Mouse (Mus musculus) heart, postnatal 36 days (tissue): Measurements from ENCODE around the gene Dnajc22. TPM values are rescaled to one million over a fixed set of nuclear protein-coding genes. Genes with fewer than 3 reads are reported as not detected.

Experiments
- DNase-seq, 2 experiments: peaks; one replicate each; pipeline ENCODE4 v3.0.0; 2021 to 2022
- intact Hi-C: fragments of 180-260 bp; cut with DNase I; formaldehyde crosslinking; loops from one replicate; pipeline ENCODE4 v1.15.1; 2025
- total RNA-seq, 2 experiments: library from RNA; stranded (reverse); gene quantifications; 2 replicates each; pipeline ENCODE4 v1.2.3; 2021

The Dnajc22 gene
- total RNA-seq, 2 experiments from 2014 or later = 0.22 to 0.36 TPM

- intact Hi-C loops = no loop called here
- no peak for DNase-seq
Measured at GRCm38 (mm10) chr15:99112843-99113395, 19.9 kb downstream of the Dnajc22 start.

DNA sequence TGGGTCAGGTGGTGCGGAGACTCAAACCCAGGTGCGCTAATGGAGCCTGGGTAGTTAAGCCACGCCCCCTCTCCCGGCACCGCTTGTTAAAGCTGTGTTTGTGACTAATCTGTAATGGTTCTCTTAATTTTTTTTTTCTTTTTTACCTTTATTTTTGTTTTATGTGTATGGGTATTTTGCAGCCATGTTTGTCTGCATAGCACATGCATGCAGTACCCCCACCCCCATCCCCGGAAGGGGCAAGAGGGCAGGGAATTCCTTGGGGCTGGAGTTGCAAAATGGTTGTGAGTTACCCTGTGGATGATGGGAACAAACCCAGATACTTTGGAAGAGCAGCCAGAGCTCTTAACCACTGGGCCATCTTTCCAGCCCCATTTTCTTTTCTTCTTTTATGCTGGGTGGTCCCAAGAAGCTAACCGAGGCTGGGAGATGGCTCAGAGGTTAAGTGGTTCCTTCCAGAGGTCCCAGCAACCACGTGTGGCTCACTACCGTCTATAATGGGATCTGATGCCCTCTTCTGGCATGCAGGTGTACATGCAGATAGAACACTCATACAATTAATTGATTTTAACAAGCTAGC, 20.5 kb downstream of the Dnajc22 start:
- intact Hi-C loops = no loop called here

GRCm38 (mm10) chr15:99114312-99115064, 21.5 kb downstream of the Dnajc22 start:
- intact Hi-C loops = no loop called here
- no peak for DNase-seq

More for the DNA sequence above, 20.5 kb downstream of the Dnajc22 start:
- no peak for DNase-seq

- DNase-seq = no peak
- intact Hi-C loops = no loop called here
Measured at GRCm38 (mm10) chr15:99115065-99115423, 22.1 kb downstream of the Dnajc22 start.

DNA sequence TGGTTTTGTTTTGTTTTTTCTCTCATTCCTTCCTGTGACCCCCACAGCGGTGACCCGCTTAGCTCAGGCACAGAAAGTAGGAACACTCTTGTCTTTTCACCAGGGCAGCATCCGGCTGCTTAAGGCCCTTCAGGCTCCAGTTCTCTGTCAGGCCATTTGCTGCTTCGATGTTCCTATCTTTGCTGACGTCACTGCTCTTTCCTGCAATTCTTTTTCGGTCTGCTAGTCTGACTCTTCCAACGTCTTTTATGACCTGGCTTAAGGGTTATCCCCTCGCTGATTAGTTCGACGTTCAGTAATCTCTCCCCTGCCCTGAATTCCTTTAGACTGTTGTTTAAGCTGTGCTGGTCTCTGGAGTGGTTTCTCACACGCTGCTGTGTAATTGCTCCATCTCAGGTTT, 23.6 kb downstream of the Dnajc22 start:
- DNase-seq = no peak
- intact Hi-C loops = no loop called here

DNA sequence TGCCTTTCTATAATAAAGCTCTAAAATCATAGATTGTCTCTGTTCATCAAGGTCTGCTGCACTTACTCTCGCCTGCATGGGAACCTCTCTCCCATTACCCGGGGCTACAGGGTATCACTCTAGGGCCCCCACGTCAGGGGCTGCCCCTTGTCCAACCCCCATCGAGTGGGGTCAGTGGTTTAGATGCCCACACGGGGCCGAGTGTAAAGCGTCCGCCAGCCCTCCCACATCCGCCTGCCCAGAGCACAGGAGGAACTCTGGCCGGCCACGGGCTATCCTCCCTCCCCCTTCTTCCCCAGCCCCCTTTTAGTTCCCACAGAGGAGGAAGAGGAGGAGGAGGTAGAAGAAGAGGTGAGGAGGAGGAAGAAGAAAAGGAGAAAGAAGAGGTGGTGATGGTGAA, 27.8 kb downstream of the Dnajc22 start:
- no peak for DNase-seq
- intact Hi-C loops = no loop called here

DNA sequence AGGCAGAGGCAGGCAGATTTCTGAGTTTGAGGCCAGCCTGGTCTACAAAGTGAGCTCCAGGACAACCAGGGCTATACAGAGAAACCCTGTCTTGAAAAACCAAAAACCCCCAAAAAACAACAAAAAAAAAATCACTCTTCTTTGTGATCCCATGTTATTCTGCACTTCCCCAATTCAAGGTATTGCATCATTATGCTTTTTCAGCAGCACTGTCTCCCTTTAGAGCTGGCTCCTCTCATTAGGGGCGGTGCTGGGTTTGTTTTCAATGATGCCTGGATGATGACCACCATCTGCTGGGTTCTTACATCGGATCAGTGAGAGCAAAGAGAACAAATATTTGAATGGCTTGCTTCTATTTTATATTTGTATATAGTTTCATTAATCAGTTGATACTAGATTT, 29.7 kb downstream of the Dnajc22 start:
- DNase-seq = no peak
- intact Hi-C loops = no loop called here

GRCm38 (mm10) chr15:99125711-99126080, 32.7 kb downstream of the Dnajc22 start, which contains the start of gene Spats2:
Gene Spats2 (plus strand): TSS chr15:99125916.
- no peak for DNase-seq
- intact Hi-C loops = no loop called here

GRCm38 (mm10) chr15:99126081-99126815, 33.3 kb downstream of the Dnajc22 start:
- intact Hi-C loops = no loop called here
- peak; percentile 89 to 94 for DNase-seq

DNA sequence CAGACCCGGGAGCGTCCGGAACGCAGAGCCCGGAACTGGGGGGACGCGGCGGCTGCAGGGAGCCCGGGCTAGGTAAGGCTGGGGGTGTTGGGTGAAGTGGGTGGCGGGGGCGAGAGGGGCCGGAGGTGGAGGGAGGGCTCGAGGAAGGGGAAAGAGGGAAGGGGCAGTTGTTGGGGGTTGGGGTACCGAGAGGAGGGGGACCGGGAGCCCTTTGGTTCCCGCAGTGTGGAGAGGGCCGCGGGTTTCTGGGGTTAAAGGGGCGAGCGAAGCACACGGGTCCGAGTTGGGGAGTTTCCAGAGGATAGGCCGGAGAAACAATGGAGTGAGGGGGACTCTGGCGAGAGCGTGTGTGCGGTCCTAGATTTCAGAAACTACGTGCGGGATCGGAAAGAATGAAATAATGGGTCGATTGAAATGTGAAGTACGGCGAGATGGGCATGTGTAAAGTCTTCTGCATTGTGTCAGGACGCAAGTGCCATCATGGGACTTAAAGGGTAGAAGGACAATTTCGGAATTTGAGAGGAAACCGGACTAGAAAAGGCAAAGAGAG, 33.9 kb downstream of the Dnajc22 start:
- intact Hi-C loops = no loop called here
- DNase-seq = no peak

DNA sequence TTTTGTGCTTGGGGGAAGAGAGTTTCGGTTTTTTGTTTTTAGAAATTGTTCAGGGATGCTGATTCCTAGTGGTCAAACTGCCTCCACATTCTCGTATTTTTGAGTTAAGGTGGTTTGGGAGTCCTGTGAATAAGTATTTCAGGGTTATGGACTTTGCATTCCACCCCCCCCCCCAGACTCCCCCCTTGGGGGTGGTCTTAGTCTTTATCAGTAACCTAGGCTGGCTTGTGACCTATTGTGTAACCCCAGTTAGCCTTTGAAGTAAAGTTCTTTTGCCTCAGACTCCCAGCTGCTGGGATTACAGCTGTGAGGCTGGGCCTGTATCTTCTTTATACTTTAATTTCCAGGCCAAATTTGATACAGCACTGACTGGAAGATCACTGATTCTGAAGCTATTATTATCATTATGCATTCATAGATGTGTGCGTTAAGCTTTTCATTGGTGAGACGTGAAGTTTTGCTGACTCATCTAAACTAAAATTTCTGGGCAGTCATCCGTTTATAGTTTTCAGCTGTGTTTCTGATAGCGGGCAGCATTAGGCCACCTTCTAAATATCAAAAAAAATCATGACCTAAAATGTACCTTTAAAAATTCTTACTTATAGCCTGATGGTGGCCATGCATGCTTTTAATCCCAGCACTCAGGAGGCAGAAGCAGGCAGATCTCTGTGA, 35.0 kb downstream of the Dnajc22 start:
- intact Hi-C loops = no loop called here
- DNase-seq = no peak

DNA sequence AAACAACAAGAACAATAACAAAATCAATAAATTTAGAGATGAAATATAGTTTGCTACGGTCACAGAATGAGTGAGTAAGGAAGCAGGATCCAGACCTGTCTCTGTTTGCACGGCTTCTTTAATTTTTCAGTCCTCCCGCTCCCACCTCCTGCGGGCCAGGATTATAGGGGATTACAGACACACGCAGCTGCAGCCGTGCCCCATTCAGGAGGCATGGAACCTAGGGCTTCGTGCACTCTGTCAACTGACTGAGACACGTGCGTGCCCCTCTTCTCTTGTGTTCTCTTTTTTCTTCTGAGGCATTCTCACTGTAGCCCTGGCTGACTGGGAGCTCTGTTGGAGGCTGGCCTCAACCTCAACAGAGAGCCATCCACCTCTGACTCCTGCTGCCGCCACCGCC, 36.5 kb downstream of the Dnajc22 start:
- no peak for DNase-seq
- intact Hi-C loops = no loop called here

GRCm38 (mm10) chr15:99129956-99130910, 37.3 kb downstream of the Dnajc22 start:
- DNase-seq = no peak
- intact Hi-C loops = no loop called here

GRCm38 (mm10) chr15:99138389-99138788, 45.4 kb downstream of the Dnajc22 start:
- intact Hi-C loops = loop anchor here (5.0 kb wide), 1 partner anchor 56 kb away; no protein-coding TSS in a partner anchor
- DNase-seq = no peak

DNA sequence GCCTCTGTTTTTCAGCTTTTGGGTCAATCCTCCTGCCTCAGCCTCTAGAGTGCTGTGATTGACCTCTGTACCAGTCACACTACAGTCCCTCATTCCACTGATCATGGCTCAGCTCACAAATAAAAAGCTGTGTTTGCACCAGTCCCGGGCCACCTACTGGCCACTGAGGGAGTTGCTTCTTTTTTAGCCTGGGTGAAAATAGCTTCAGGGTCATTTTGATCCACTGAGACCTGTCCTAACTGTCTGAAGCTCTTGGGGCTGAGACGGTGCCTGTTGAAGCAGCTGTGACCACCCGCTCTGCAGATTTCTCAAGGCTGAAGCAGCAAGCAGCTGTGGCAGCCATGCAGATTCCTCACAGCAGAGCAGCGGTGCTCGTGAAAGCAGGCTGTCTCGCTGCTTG, 46.7 kb downstream of the Dnajc22 start:
- peak; percentile 41 to 43 for DNase-seq
- intact Hi-C loops = loop anchor here (5.0 kb wide), 1 partner anchor 57 kb away; no protein-coding TSS in a partner anchor

GRCm38 (mm10) chr15:99150516-99150915, 57.5 kb downstream of the Dnajc22 start:
- DNase-seq = no peak
- intact Hi-C loops = no loop called here

- no peak for DNase-seq
- intact Hi-C loops = no loop called here
Measured at GRCm38 (mm10) chr15:99151324-99151723, 58.4 kb downstream of the Dnajc22 start.

- DNase-seq = no peak
- intact Hi-C loops = no loop called here
Measured at GRCm38 (mm10) chr15:99153466-99153865, 60.5 kb downstream of the Dnajc22 start.
